10 mouse cellular contexts compared by ENCODE assay signal in genomic region chr9:70011537-70012407, GRCm38 (mm10). TPM values are rescaled to one million over a fixed set of nuclear protein-coding genes. Genes with fewer than 3 reads are reported as not detected.
DNase-seq lines count a peak whose midpoint lies in the region; ATAC-seq lines count a peak whose summit lies in the region.
"Had no signal": no experiment of that assay in that cellular context is flagged by ENCODE, and none has a peak within 500 bp of the region (broad histone marks: within the 10 kb centered on the region; RNA-seq: fewer than 3 reads in every experiment).

No protein-coding gene starts in this region.

- DNase-seq in kidney, postnatal 14 days: no peak
- no peak for DNase-seq in embryonic facial prominence, embryonic 10.5 days (ENCODE audit: low spot score)
- no peak for DNase-seq in midbrain, embryonic 14.5 days
- no peak for DNase-seq in right cerebral cortex, postnatal 36 days (ENCODE audit: low spot score in 2 of 2)
- DNase-seq in cerebellum, adult 9-11 months: no peak

- H3K27ac ChIP-seq in kidney, embryonic 14.5 days (ENCODE audit: low read depth, low read length): peak overlapping the region; percentile 94; the same call in 1 of the 2 replicates
- peak overlapping the region; percentile 97; the same call in 1 of the 2 replicates for H3K27ac ChIP-seq in embryonic facial prominence, embryonic 10.5 days (replicated peaks)
- H3K27ac ChIP-seq in hindbrain, embryonic 15.5 days (replicated peaks): peak overlapping the region; percentile 97
- peak overlapping the region; percentile 89 for H3K27ac ChIP-seq in midbrain, embryonic 14.5 days (replicated peaks; ENCODE audit: low read depth, low read length)

- peak overlapping the region; percentile 84 for H3K4me2 ChIP-seq in kidney, embryonic 14.5 days (replicated peaks; ENCODE audit: low read depth, low read length)
- peak overlapping the region; percentile 78 for H3K4me2 ChIP-seq in hindbrain, embryonic 15.5 days
- H3K4me2 ChIP-seq in midbrain, embryonic 14.5 days (ENCODE audit: low read length): peak overlapping the region; percentile 67

- WGBS in kidney, embryonic 14.5 days: 63% methylated on average over 14 of the region's 14 CpGs
- WGBS in embryonic facial prominence, embryonic 10.5 days: 65% methylated on average over 14 of the region's 14 CpGs
- 65% methylated on average over 14 of the region's 14 CpGs for WGBS in hindbrain, embryonic 15.5 days
- 64% methylated on average over 14 of the region's 14 CpGs for WGBS in midbrain, embryonic 14.5 days

- peak overlapping the region; percentile 96; the same call in 1 of the 2 replicates for H3K9ac ChIP-seq in kidney, embryonic 14.5 days (ENCODE audit: low read depth, low read length)
- H3K9ac ChIP-seq in hindbrain, embryonic 15.5 days: peak overlapping the region; percentile 84
- peak overlapping the region; percentile 36; the same call in 1 of the 2 replicates for H3K9ac ChIP-seq in midbrain, embryonic 14.5 days (replicated peaks; ENCODE audit: low read length)

- no peaks in the 10 kb centered on the region for H3K27me3 ChIP-seq in kidney, embryonic 14.5 days (ENCODE audit: control insufficient read depth, insufficient read depth, low read length)
- H3K27me3 ChIP-seq in embryonic facial prominence, embryonic 10.5 days (replicated peaks; ENCODE audit: low read depth, poor library complexity, severe bottlenecking): no peaks in the 10 kb centered on the region
- H3K27me3 ChIP-seq in hindbrain, embryonic 15.5 days: no peaks in the 10 kb centered on the region
- no peaks in the 10 kb centered on the region for H3K27me3 ChIP-seq in midbrain, embryonic 14.5 days (ENCODE audit: control insufficient read depth, insufficient read depth, low read length)
- H3K27me3 ChIP-seq: Patski had no signal

- peak; percentile 32 for ATAC-seq in kidney, embryonic 14.5 days (ENCODE audit: low FRiP score, low TSS enrichment)
- peak; percentile 40 for ATAC-seq in hindbrain, embryonic 15.5 days (ENCODE audit: low FRiP score, low read depth)
- ATAC-seq in midbrain, embryonic 14.5 days (ENCODE audit: low FRiP score, low TSS enrichment): 0 out of 2 replicates have a peak, but pooled peaks have one; percentile 15
- ATAC-seq in megakaryocyte-erythroid progenitor cell, adult 5-6 weeks (replicated peaks; ENCODE audit: low FRiP score, low TSS enrichment, poor library complexity, severe bottlenecking): no peak

- peaks cover 43% of the 10 kb centered on the region for H3K36me3 ChIP-seq in kidney, embryonic 14.5 days (ENCODE audit: control insufficient read depth, insufficient read depth, low read length)
- peaks cover 59% of the 10 kb centered on the region for H3K36me3 ChIP-seq in embryonic facial prominence, embryonic 10.5 days (replicated peaks)
- H3K36me3 ChIP-seq in hindbrain, embryonic 15.5 days: peaks cover 31% of the 10 kb centered on the region
- peaks cover 40% of the 10 kb centered on the region for H3K36me3 ChIP-seq in midbrain, embryonic 14.5 days (ENCODE audit: control insufficient read depth, insufficient read depth, low read length)

- no peaks in the 10 kb centered on the region for H3K9me3 ChIP-seq in kidney, embryonic 14.5 days (ENCODE audit: control insufficient read depth, low read length)
- no peaks in the 10 kb centered on the region for H3K9me3 ChIP-seq in embryonic facial prominence, embryonic 10.5 days
- H3K9me3 ChIP-seq in hindbrain, embryonic 15.5 days: no peaks in the 10 kb centered on the region
- H3K9me3 ChIP-seq in midbrain, embryonic 14.5 days (ENCODE audit: control insufficient read depth, low read length): no peaks in the 10 kb centered on the region

- H3K4me3 ChIP-seq in kidney, embryonic 14.5 days (ENCODE audit: low read length): peak overlapping the region; percentile 93
- H3K4me3 ChIP-seq in embryonic facial prominence, embryonic 10.5 days: peak overlapping the region; percentile 94
- peak overlapping the region; percentile 90 for H3K4me3 ChIP-seq in hindbrain, embryonic 15.5 days
- H3K4me3 ChIP-seq in midbrain, embryonic 14.5 days (replicated peaks; ENCODE audit: low read depth, low read length): peak overlapping the region; percentile 87

- H3K4me1 ChIP-seq in kidney, embryonic 14.5 days (ENCODE audit: control insufficient read depth, insufficient read depth, low read length): peaks cover 13% of the 10 kb centered on the region
- peaks cover 15% of the 10 kb centered on the region for H3K4me1 ChIP-seq in embryonic facial prominence, embryonic 10.5 days
- peaks cover 22% of the 10 kb centered on the region for H3K4me1 ChIP-seq in hindbrain, embryonic 15.5 days (replicated peaks)
- H3K4me1 ChIP-seq in midbrain, embryonic 14.5 days (ENCODE audit: control insufficient read depth, insufficient read depth, low read length): peaks cover 8% of the 10 kb centered on the region

RNA-seq across cellular contexts. Expression of gene Gtf2a2, which starts 0.6 kb away (rescaled TPM):
- polyA plus RNA-seq in kidney, embryonic 14.5 days (2014; fragmentation: Nextera tagmentation; extraction: Ambion mirVana): 214 and 254 TPM in 2 replicates
- polyA plus RNA-seq in embryonic facial prominence, embryonic 10.5 days (2016; fragmentation: Nextera tagmentation; extraction: Ambion mirVana): 180 and 196 TPM in 2 replicates
- 190 and 192 TPM in 2 replicates for polyA plus RNA-seq in hindbrain, embryonic 15.5 days (2015; fragmentation: Nextera tagmentation; extraction: Ambion mirVana)
- polyA plus RNA-seq in midbrain, embryonic 14.5 days (2014; fragmentation: Nextera tagmentation; extraction: Ambion mirVana): 205 and 227 TPM in 2 replicates
- total RNA-seq in megakaryocyte-erythroid progenitor cell, adult 5-6 weeks (2014; fragmentation: Nextera tagmentation): 167 and 177 TPM in 2 replicates
- total RNA-seq in megakaryocyte-erythroid progenitor cell, adult 5-6 weeks (2017): 127 and 209 TPM in 2 replicates

RNA-seq across cellular contexts. Expression of gene Bnip2, which starts 22.5 kb away (rescaled TPM):
- polyA plus RNA-seq in kidney, embryonic 14.5 days (2014; fragmentation: Nextera tagmentation; extraction: Ambion mirVana): 96.5 and 124 TPM in 2 replicates
- polyA plus RNA-seq in embryonic facial prominence, embryonic 10.5 days (2016; fragmentation: Nextera tagmentation; extraction: Ambion mirVana): 108 and 109 TPM in 2 replicates
- polyA plus RNA-seq in hindbrain, embryonic 15.5 days (2015; fragmentation: Nextera tagmentation; extraction: Ambion mirVana): 70.2 and 74.6 TPM in 2 replicates
- 74.8 and 92.8 TPM in 2 replicates for polyA plus RNA-seq in midbrain, embryonic 14.5 days (2014; fragmentation: Nextera tagmentation; extraction: Ambion mirVana)
- 50.1 and 67.6 TPM in 2 replicates for total RNA-seq in megakaryocyte-erythroid progenitor cell, adult 5-6 weeks (2014; fragmentation: Nextera tagmentation)
- 125 and 126 TPM in 2 replicates for total RNA-seq in megakaryocyte-erythroid progenitor cell, adult 5-6 weeks (2017)

RNA-seq across cellular contexts. Expression of gene Gcnt3, which starts 26.1 kb away (rescaled TPM):
- 1.3 and 1.5 TPM in 2 replicates for polyA plus RNA-seq in kidney, embryonic 14.5 days (2014; fragmentation: Nextera tagmentation; extraction: Ambion mirVana)
- 0.05 TPM in 1 of 2 replicates, not detected in the other for polyA plus RNA-seq in embryonic facial prominence, embryonic 10.5 days (2016; fragmentation: Nextera tagmentation; extraction: Ambion mirVana)
- not detected in 2 replicates for polyA plus RNA-seq in hindbrain, embryonic 15.5 days (2015; fragmentation: Nextera tagmentation; extraction: Ambion mirVana)
- polyA plus RNA-seq in midbrain, embryonic 14.5 days (2014; fragmentation: Nextera tagmentation; extraction: Ambion mirVana): not detected in 2 replicates
- not detected in 2 replicates for total RNA-seq in megakaryocyte-erythroid progenitor cell, adult 5-6 weeks (2014; fragmentation: Nextera tagmentation)
- total RNA-seq in megakaryocyte-erythroid progenitor cell, adult 5-6 weeks (2017): not detected in 2 replicates
- polyA plus RNA-seq: gonadal fat pad, adult 2 months had no signal

Comparison
In these comparisons a context has a peak if more than half of its experiments do, and no peak if none do; other contexts are left out.
1. H3K9ac ChIP-seq: peak in every context shown above with its lines; median percentile 96 in kidney, embryonic 14.5 days; 84 in hindbrain, embryonic 15.5 days; 36 in midbrain, embryonic 14.5 days.